Comparison of ENCODE assay signal across 8 mouse cellular contexts in genomic region chr5:120102732-120103131, GRCm38 (mm10). TPM values are rescaled to one million over a fixed set of nuclear protein-coding genes. Genes with fewer than 3 reads are reported as not detected.
DNase-seq lines count a peak whose midpoint lies in the region; ATAC-seq and TF ChIP-seq lines count a peak whose summit lies in the region.

No protein-coding gene starts in this region.

- no peak overlapping the region for H3K9ac ChIP-seq in intestine, embryonic 14.5 days (ENCODE audit: low read length)
- H3K9ac ChIP-seq in intestine, embryonic 16.5 days (ENCODE audit: low read depth, low read length): no peak overlapping the region
- H3K9ac ChIP-seq in CH12.LX (ENCODE audit: insufficient read depth, low read depth): no peak overlapping the region

- no peaks in the 10 kb centered on the region for H3K36me3 ChIP-seq in intestine, embryonic 14.5 days (ENCODE audit: control insufficient read depth, insufficient read depth, low read length)
- H3K36me3 ChIP-seq in intestine, embryonic 16.5 days (ENCODE audit: control insufficient read depth, insufficient read depth, low read length): no peaks in the 10 kb centered on the region
- H3K36me3 ChIP-seq in CH12.LX (replicated peaks in 1 of 2; ENCODE audit: control insufficient read depth in 1 of 2, insufficient read depth in 1 of 2, low read length in 1 of 2): no peaks in the 10 kb centered on the region

- no peak for TF ChIP-seq EP300 in CH12.LX (IDR thresholded peaks at IDR 0.05; ENCODE audit: low read length)

- no peaks in the 10 kb centered on the region for H3K4me1 ChIP-seq in intestine, embryonic 14.5 days (replicated peaks; ENCODE audit: control insufficient read depth, insufficient read depth, low read length)
- H3K4me1 ChIP-seq in intestine, embryonic 16.5 days (ENCODE audit: control insufficient read depth, insufficient read depth, low read length): no peaks in the 10 kb centered on the region
- peaks cover 0 to 12% of the 10 kb centered on the region in 2 experiments; a peak in 2 of 4 replicates for H3K4me1 ChIP-seq in CH12.LX (ENCODE audit: control insufficient read depth in 1 of 2, insufficient read depth in 2 of 2)

- H3K79me2 ChIP-seq in CH12.LX (replicated peaks; ENCODE audit: control insufficient read depth, extremely low read depth, insufficient read depth, poor library complexity, severe bottlenecking): no peaks in the 10 kb centered on the region

- dilution Hi-C loops in CH12.LX (cut with MboI; ENCODE audit: extremely low pct_ligation_motif_present, extremely low pct_unique_long_range_greater_than_20kb, low sequenced_read_pairs): no loop called here

- H3K9me3 ChIP-seq in intestine, embryonic 14.5 days (ENCODE audit: control insufficient read depth, low read length): no peaks in the 10 kb centered on the region
- H3K9me3 ChIP-seq in intestine, embryonic 16.5 days (ENCODE audit: control insufficient read depth, low read length): no peaks in the 10 kb centered on the region
- H3K9me3 ChIP-seq in CH12.LX (replicated peaks; ENCODE audit: low read length): peaks cover 6% of the 10 kb centered on the region

- H3K4me2 ChIP-seq in intestine, embryonic 14.5 days (ENCODE audit: low read length): no peak overlapping the region
- H3K4me2 ChIP-seq in intestine, embryonic 16.5 days (ENCODE audit: low read depth, low read length): no peak overlapping the region
- no peak overlapping the region for H3K4me2 ChIP-seq in CH12.LX (ENCODE audit: insufficient read depth, low read depth, poor library complexity, severe bottlenecking)

- TF ChIP-seq RAD21 in CH12.LX (IDR thresholded peaks at IDR 0.05; ENCODE audit: low read depth, low read length): peak; percentile 51

- in situ Hi-C loops in CH12.LX (cut with MboI; ENCODE audit: low pct_ligation_motif_present, low pct_unique_long_range_greater_than_20kb, low sequenced_read_pairs): no loop called here

- ATAC-seq in intestine, embryonic 14.5 days (replicated peaks; ENCODE audit: low FRiP score, low TSS enrichment, low read depth): no peak
- no peak for ATAC-seq in intestine, embryonic 16.5 days

- DNase-seq in intestine, embryonic 14.5 days (ENCODE audit: low spot score): peak; percentile 84
- DNase-seq in CH12.LX (ENCODE audit: extremely low read depth): peak; percentile 71
- DNase-seq in adrenal gland, postnatal 25 days: peak; percentile 67
- peak; percentile 89 for DNase-seq in forelimb bud, embryonic 11.5 days (ENCODE audit: low read depth, low spot score)
- DNase-seq in left cerebral cortex, postnatal 36 days (ENCODE audit: low spot score in 2 of 2): peak; percentile 26 to 42
- DNase-seq in mesoderm, embryonic 11.5 days (ENCODE audit: low read depth, low spot score): peak; percentile 87
- DNase-seq in testis, postnatal 14 days (ENCODE audit: low spot score): peak; percentile 66

- WGBS in intestine, embryonic 14.5 days: 14% methylated on average over 12 of the region's 12 CpGs
- 11% methylated on average over 12 of the region's 12 CpGs for WGBS in intestine, embryonic 16.5 days

- intact Hi-C loops in left cerebral cortex, postnatal 36 days (cut with DNase I): loop anchor here (5.0 kb wide), 2 partner anchors 360 to 1320 kb away; no protein-coding TSS in a partner anchor

- H3K27me3 ChIP-seq in intestine, embryonic 14.5 days (replicated peaks; ENCODE audit: control insufficient read depth, insufficient read depth, low read length): 0 out of 2 replicates have a peak, but pooled peaks cover 4% of the 10 kb centered on the region
- no peaks in the 10 kb centered on the region for H3K27me3 ChIP-seq in intestine, embryonic 16.5 days (replicated peaks; ENCODE audit: control insufficient read depth, insufficient read depth, low read length)
- H3K27me3 ChIP-seq in CH12.LX (replicated peaks): peaks cover 41% of the 10 kb centered on the region

- no peak for TF ChIP-seq POLR2A in CH12.LX (IDR thresholded peaks at IDR 0.05; ENCODE audit: low read depth, low read length)

- no peak overlapping the region for H3K27ac ChIP-seq in intestine, embryonic 14.5 days (ENCODE audit: low read depth)
- H3K27ac ChIP-seq in intestine, embryonic 16.5 days (ENCODE audit: low read length): no peak overlapping the region
- no peak overlapping the region for H3K27ac ChIP-seq in CH12.LX (ENCODE audit: insufficient read depth, low read depth)

- peak; percentile 100 for TF ChIP-seq CTCF in CH12.LX (conservative IDR thresholded peaks at IDR 0.05 in 1 of 2, IDR thresholded peaks at IDR 0.05 in 1 of 2; ENCODE audit: low read depth in 2 of 2, low read length in 2 of 2)

- H3K4me3 ChIP-seq in intestine, embryonic 14.5 days (ENCODE audit: low read depth, low read length): no peak overlapping the region
- no peak overlapping the region for H3K4me3 ChIP-seq in intestine, embryonic 16.5 days (ENCODE audit: low read length)
- no peak overlapping the region for H3K4me3 ChIP-seq in CH12.LX (replicated peaks in 1 of 3; ENCODE audit: low read depth in 2 of 3, low read length in 2 of 3, poor library complexity in 1 of 3)

TF ChIP-seq in CH12.LX, 34 proteins besides CTCF, POLR2A, EP300 and RAD21:
- TF ChIP-seq ELF1 (IDR thresholded peaks at IDR 0.05; ENCODE audit: low read depth, low read length): peak; percentile 56; the same call in 1 of the 2 replicates
- TF ChIP-seq KAT2A (IDR thresholded peaks at IDR 0.05; ENCODE audit: insufficient replicate concordance, low read length): no peak
- no peak for TF ChIP-seq ZKSCAN1 (IDR thresholded peaks at IDR 0.05; ENCODE audit: borderline replicate concordance, low read depth, low read length)
- TF ChIP-seq USF1 (IDR thresholded peaks at IDR 0.05; ENCODE audit: low read depth, low read length): no peak
- peak; percentile 76 for TF ChIP-seq MYC (IDR thresholded peaks at IDR 0.05; ENCODE audit: low read depth, low read length)
- TF ChIP-seq MAFK (IDR thresholded peaks at IDR 0.05; ENCODE audit: insufficient replicate concordance, low read length): no peak
- no peak for TF ChIP-seq MAZ (IDR thresholded peaks at IDR 0.05; ENCODE audit: low read depth, low read length)
- no peak for TF ChIP-seq GABPA (IDR thresholded peaks at IDR 0.05; ENCODE audit: insufficient replicate concordance, low read depth, low read length)
- no peak; the same call in 1 of the 2 replicates for TF ChIP-seq MXI1 (IDR thresholded peaks at IDR 0.05; ENCODE audit: low read depth, low read length)
- TF ChIP-seq PAX5 (IDR thresholded peaks at IDR 0.05; ENCODE audit: low read length): no peak
- TF ChIP-seq IRF4 (IDR thresholded peaks at IDR 0.05; ENCODE audit: low read depth, low read length): peak; percentile 19; the same call in 1 of the 2 replicates
- TF ChIP-seq BHLHE40 (IDR thresholded peaks at IDR 0.05; ENCODE audit: low read depth, low read length): no peak
- TF ChIP-seq TBP (conservative IDR thresholded peaks at IDR 0.05; ENCODE audit: low read depth, low read length): no peak
- peak; percentile 76 for TF ChIP-seq MAX (IDR thresholded peaks at IDR 0.05; ENCODE audit: low read length)
- no peak for TF ChIP-seq ZNF384 (IDR thresholded peaks at IDR 0.05; ENCODE audit: low read depth, low read length)
- TF ChIP-seq MEF2A (IDR thresholded peaks at IDR 0.05; ENCODE audit: borderline replicate concordance, low read depth, low read length): no peak
- no peak for TF ChIP-seq CHD1 (IDR thresholded peaks at IDR 0.05; ENCODE audit: low read depth, low read length)
- peak; percentile 30; the same call in 1 of the 2 replicates for TF ChIP-seq HCFC1 (IDR thresholded peaks at IDR 0.05; ENCODE audit: low read depth, low read length)
- no peak for TF ChIP-seq POLR2AphosphoS2 (IDR thresholded peaks at IDR 0.05; ENCODE audit: low read depth, low read length)
- TF ChIP-seq CHD2 (IDR thresholded peaks at IDR 0.05; ENCODE audit: low read length): no peak
- no peak for TF ChIP-seq E2F4 (IDR thresholded peaks at IDR 0.05; ENCODE audit: insufficient replicate concordance, low read depth, low read length)
- TF ChIP-seq NRF1 (IDR thresholded peaks at IDR 0.05; ENCODE audit: low read depth, low read length): no peak
- TF ChIP-seq SIN3A (IDR thresholded peaks at IDR 0.05; ENCODE audit: low read length): no peak
- TF ChIP-seq NELFE (IDR thresholded peaks at IDR 0.05; ENCODE audit: low read depth, low read length): peak; percentile 95; the same call in 1 of the 2 replicates
- no peak for TF ChIP-seq RCOR1 (conservative IDR thresholded peaks at IDR 0.05; ENCODE audit: low read depth, low read length)
- TF ChIP-seq JUND (conservative IDR thresholded peaks at IDR 0.05; ENCODE audit: low read depth, low read length): 0 out of 2 replicates have a peak, but pooled peaks have one; percentile 17
- no peak for TF ChIP-seq ZMIZ1 (IDR thresholded peaks at IDR 0.05; ENCODE audit: low read depth, low read length)
- no peak for TF ChIP-seq JUN (IDR thresholded peaks at IDR 0.05; ENCODE audit: insufficient read depth, low read depth, low read length)
- no peak for TF ChIP-seq USF2 (conservative IDR thresholded peaks at IDR 0.05; ENCODE audit: low read depth, low read length)
- TF ChIP-seq TCF12 (IDR thresholded peaks at IDR 0.05; ENCODE audit: low read depth, low read length): 0 out of 2 replicates have a peak, but pooled peaks have one; percentile 28
- no peak for TF ChIP-seq UBTF (IDR thresholded peaks at IDR 0.05; ENCODE audit: low read depth, low read length)
- peak; percentile 95 for TF ChIP-seq SMC3 (IDR thresholded peaks at IDR 0.05; ENCODE audit: low read depth, low read length)
- no peak for TF ChIP-seq ZC3H11A (IDR thresholded peaks at IDR 0.05; ENCODE audit: low read depth, low read length)
- TF ChIP-seq ETS1 (conservative IDR thresholded peaks at IDR 0.05; ENCODE audit: low read depth, low read length): no peak

RNA-seq across cellular contexts. Expression of gene Rbm19, which starts 13.5 kb away (rescaled TPM):
- polyA plus RNA-seq in intestine, embryonic 14.5 days (2014; fragmentation: Nextera tagmentation; extraction: Ambion mirVana): 22.0 and 29.2 TPM in 2 replicates
- polyA plus RNA-seq in intestine, embryonic 16.5 days (2015; fragmentation: Nextera tagmentation; extraction: Ambion mirVana): 21.6 and 23.5 TPM in 2 replicates
- 56.5 and 76.1 TPM in 2 replicates for total RNA-seq in CH12.LX (2012; rRNA removed)
- total RNA-seq in CH12.LX (2014; rRNA removed): 30.6 and 36.2 TPM in 2 replicates
- 81.4 and 94.6 TPM in 2 replicates for polyA plus RNA-seq in CH12.LX (2012; ENCODE audit: insufficient read length, low read depth)
- 19.1 and 25.0 TPM in 2 replicates for total RNA-seq in adrenal gland, postnatal 25 days (2021)
- 10 to 100 TPM; 16.5 to 17.0 TPM for total RNA-seq in left cerebral cortex, postnatal 36 days (2021)

Comparison
In these comparisons a context has a peak if more than half of its experiments do, and no peak if none do; other contexts are left out.
1. DNase-seq: peak in every context shown above with its lines; median percentile 89 in forelimb bud, embryonic 11.5 days; 87 in mesoderm, embryonic 11.5 days; 84 in intestine, embryonic 14.5 days; 71 in CH12.LX; 67 in adrenal gland, postnatal 25 days; 66 in testis, postnatal 14 days; 34 in left cerebral cortex, postnatal 36 days.